Mouse (Mus musculus) embryo, embryonic 11 days (tissue): ENCODE data around the gene Angptl7.

Experiments used
- DNase-seq: peaks from one replicate; pipeline ENCODE4 v3.0.0-alpha.2; 2015

Angptl7 gene

GRCm38 (mm10) chr4:148500410-148500867 lies at the start of gene Angptl7:
TSS of gene Angptl7 (minus strand) at chr4:148500460.
- DNase-seq = no peak

- no peak for DNase-seq
Measured at GRCm38 (mm10) chr4:148549106-148549505, 48.8 kb upstream of the Angptl7 start.

GRCm38 (mm10) chr4:148535876-148536275 lies 35.6 kb upstream of the Angptl7 start:
- DNase-seq = no peak

GRCm38 (mm10) chr4:148533613-148534328 lies 33.5 kb upstream of the Angptl7 start:
- DNase-seq = no peak

- no peak for DNase-seq
Measured at GRCm38 (mm10) chr4:148532516-148532915, 32.3 kb upstream of the Angptl7 start.

GRCm38 (mm10) chr4:148531341-148531740 lies 31.1 kb upstream of the Angptl7 start:
- no peak for DNase-seq

GRCm38 (mm10) chr4:148530778-148531177 lies 30.5 kb upstream of the Angptl7 start:
- DNase-seq = no peak

GRCm38 (mm10) chr4:148530351-148530750 lies 30.1 kb upstream of the Angptl7 start:
- DNase-seq = no peak

GRCm38 (mm10) chr4:148527158-148527910 lies 27.1 kb upstream of the Angptl7 start:
- no peak for DNase-seq

GRCm38 (mm10) chr4:148523538-148523937 lies 23.3 kb upstream of the Angptl7 start:
- DNase-seq = no peak

- DNase-seq = peak; percentile 38
Measured at GRCm38 (mm10) chr4:148518235-148518795, 18.1 kb upstream of the Angptl7 start.

- DNase-seq = no peak
Measured at GRCm38 (mm10) chr4:148517809-148518208, 17.5 kb upstream of the Angptl7 start.

- DNase-seq = no peak
Measured at GRCm38 (mm10) chr4:148515313-148515712, 15.1 kb upstream of the Angptl7 start.

GRCm38 (mm10) chr4:148513021-148513559 lies 12.8 kb upstream of the Angptl7 start:
- DNase-seq = no peak

- no peak for DNase-seq
Measured at GRCm38 (mm10) chr4:148511334-148511733, 11.1 kb upstream of the Angptl7 start.

GRCm38 (mm10) chr4:148510691-148511090 lies 10.4 kb upstream of the Angptl7 start:
- DNase-seq = no peak

GRCm38 (mm10) chr4:148509450-148510084 lies 9.3 kb upstream of the Angptl7 start:
- DNase-seq = no peak

GRCm38 (mm10) chr4:148508084-148508849 lies 8.0 kb upstream of the Angptl7 start:
- DNase-seq = no peak

GRCm38 (mm10) chr4:148507585-148507984 lies 7.3 kb upstream of the Angptl7 start:
- DNase-seq = peak; percentile 19

- DNase-seq = peak; percentile 54
Measured at GRCm38 (mm10) chr4:148504497-148504959, 4.3 kb upstream of the Angptl7 start.

- no peak for DNase-seq
Measured at GRCm38 (mm10) chr4:148495874-148496689, 4.2 kb downstream of the Angptl7 start.
